Mouse (Mus musculus): ENCODE measurements around the gene Zbtb46.

Zbtb46 gene

DNA sequence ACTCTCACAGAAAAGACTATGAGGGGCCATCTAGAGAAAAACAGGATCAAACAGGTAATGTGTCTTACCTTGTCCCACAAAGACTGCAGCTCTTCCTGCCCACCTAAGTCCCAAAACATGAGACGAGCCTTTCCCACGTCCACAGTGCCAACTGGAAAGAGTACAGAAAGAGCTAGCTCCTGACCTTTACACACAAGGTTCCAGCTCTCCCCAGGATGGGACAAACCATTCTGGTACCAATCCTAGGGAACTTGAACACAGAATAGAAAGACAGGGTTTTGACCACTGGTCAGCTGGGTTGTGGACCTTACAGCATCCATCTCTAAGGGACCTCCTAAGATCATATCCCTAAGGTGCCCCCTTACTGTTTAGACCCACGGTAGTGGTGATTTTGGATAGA lies 95.3 kb downstream of the Zbtb46 start:
- no peak for DNase-seq

DNA sequence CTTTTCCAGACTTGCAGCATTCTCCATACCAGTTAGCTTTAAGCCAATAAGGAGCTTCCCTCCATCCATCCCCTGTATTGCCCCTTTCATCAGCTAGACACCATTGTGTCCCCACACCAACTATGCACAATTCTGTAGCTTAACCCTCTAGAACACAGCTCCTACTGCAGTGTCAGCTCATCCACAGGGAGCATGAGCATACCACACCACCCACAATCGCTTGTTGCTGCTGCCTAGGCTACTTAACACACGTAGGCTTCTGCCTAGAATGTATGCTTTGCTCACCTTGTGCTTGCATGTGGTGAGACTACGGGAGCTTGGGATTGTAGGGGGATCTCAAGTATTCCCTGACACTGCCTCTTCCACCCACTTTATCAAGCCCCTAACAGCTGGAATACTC lies 102.4 kb downstream of the Zbtb46 start:
- no peak for DNase-seq

DNA sequence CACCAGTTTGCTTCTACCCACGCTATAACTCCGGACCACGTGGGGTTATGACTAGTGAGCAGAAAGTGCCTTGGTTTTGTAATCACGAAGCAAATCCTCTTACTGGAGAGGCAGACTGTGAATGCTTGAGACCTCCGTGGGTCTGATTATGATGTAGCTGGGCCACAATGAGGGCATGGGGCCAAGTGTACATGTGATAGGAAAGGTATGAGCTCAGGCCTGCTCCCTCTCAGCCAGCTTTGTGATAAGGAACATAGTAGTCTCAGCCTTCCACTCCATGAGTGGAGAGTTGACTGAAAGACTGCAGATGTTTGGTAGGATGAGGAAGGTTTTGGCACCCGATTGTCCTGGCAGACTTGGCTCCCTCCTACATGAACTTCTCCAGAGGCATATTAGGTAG lies 116.5 kb downstream of the Zbtb46 start:
- DNase-seq, result no peak

DNA sequence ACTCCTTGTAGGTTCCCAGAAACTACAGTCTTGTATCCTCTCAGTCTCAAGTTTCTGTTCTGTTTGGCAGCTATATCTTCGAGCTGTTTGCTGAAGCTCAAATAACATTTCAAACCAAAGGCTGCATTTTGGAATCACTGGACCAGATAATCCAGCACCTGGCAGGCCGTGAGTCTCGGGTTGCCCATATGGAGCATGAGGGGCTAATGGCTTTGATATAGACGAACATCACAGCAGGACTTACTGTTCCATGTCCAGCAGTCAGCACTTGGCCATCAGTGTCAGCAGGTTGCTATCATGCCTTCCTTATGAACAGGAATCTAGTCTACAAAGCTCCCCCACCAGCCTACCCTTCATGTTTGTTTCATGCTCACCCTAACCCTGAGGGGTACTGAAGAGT lies 118.8 kb downstream of the Zbtb46 start:
- no peak for DNase-seq

Measured in spleen, adult 18-20 months (tissue).